Mouse (Mus musculus): Measurements from ENCODE around the gene P2rx7. TPM values are rescaled to one million over a fixed set of nuclear protein-coding genes. Genes with fewer than 3 reads are reported as not detected.

Gene P2rx7
- polyA plus RNA-seq, 1 experiment from 2014 or later: 2.1 TPM

DNA sequence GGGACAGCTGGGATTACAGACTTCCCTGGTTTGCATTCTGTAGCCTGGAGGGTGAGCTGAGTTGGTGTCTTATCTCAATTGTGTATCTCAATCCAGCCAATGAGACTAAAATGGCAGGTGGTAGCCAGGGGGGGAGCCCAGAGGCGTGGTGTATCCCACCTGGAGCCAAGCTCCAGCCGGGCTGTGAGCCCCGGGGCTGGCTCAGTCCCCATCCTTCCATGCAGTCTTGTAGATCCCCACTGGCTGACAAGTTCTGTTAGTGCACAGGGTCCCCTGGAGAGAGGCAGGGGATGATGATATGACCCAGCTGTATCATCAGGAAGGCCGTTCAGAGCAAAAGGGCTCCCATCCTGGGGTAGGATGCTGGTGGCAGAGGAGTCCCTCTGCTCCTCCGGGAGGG, 82.9 kb downstream of the P2rx7 start:
- no peak overlapping the region for H3K9ac ChIP-seq (ENCODE audit: low read depth, low read length)
- no peaks in the 10 kb centered on the region for H3K27me3 ChIP-seq (replicated peaks; ENCODE audit: control insufficient read depth, insufficient read depth, low read length)
- WGBS: 63% methylated on average over 5 of the region's 5 CpGs
- no peaks in the 10 kb centered on the region for H3K36me3 ChIP-seq (ENCODE audit: control insufficient read depth, insufficient read depth, low read length)
- H3K4me2 ChIP-seq (ENCODE audit: low read depth, low read length): no peak overlapping the region
- no peak overlapping the region for H3K27ac ChIP-seq (ENCODE audit: low read length)
- ATAC-seq: 0 out of 2 replicates have a peak, but pooled peaks have one; percentile 37
- H3K4me1 ChIP-seq (ENCODE audit: control insufficient read depth, insufficient read depth, low read length): peaks cover 7% of the 10 kb centered on the region
- no peak overlapping the region for H3K4me3 ChIP-seq (ENCODE audit: low read length)
- no peaks in the 10 kb centered on the region for H3K9me3 ChIP-seq (ENCODE audit: control insufficient read depth, low read length)

DNA sequence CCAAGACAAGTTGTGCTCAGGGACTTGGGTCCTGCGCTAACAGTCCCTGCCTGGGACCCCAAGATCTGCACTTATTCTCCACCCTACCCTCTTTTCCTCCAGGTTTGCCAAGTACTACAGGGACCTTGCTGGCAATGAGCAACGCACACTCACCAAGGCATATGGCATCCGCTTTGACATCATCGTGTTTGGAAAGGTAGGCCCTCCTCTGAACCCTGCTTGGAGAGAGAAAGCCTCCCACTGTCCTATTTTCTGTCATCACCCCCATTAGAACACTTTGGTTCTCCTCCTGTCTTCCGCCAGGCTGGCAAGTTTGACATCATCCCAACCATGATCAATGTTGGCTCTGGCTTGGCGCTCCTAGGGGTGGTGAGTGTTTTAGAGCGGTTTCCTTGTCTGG, 83.4 kb downstream of the P2rx7 start:
- Histone ChIP-seq H3K27me3 (replicated peaks; ENCODE audit: control insufficient read depth, insufficient read depth, low read length) (no peaks in the 10 kb centered on the region), H3K9me3 (ENCODE audit: control insufficient read depth, low read length) (no peaks in the 10 kb centered on the region), H3K4me2 (ENCODE audit: low read depth, low read length) (no peak overlapping the region), H3K36me3 (ENCODE audit: control insufficient read depth, insufficient read depth, low read length) (no peaks in the 10 kb centered on the region), H3K4me3 (ENCODE audit: low read length) (no peak overlapping the region), H3K4me1 (ENCODE audit: control insufficient read depth, insufficient read depth, low read length) (peaks cover 12% of the 10 kb centered on the region), H3K9ac (ENCODE audit: low read depth, low read length) (no peak overlapping the region), H3K27ac (ENCODE audit: low read length) (no peak overlapping the region)
- WGBS: 89% methylated on average over 7 of the region's 7 CpGs
- ATAC-seq: no peak

DNA sequence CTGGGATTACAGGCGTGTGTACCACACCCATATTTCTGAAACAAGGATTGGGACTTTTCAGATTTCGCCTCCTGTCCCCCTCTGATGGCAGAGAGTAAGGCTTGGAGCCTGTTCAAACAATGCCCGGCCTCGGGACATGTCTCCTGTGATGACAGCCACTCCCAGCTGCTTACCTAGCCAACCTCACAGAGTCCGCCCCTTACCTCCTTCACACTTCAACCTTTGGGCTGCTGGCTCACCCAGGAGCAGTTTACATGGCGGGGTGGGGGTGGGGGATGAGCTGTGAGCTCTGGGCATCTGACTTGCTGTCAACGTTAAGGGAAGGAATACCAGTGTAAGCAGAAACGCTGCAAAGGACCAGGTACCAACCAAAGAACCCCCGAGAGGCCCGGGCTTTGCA, 87.1 kb downstream of the P2rx7 start:
- peaks cover 19% of the 10 kb centered on the region for H3K4me1 ChIP-seq (ENCODE audit: control insufficient read depth, insufficient read depth, low read length)
- no peak overlapping the region for H3K4me2 ChIP-seq (ENCODE audit: low read depth, low read length)
- H3K36me3 ChIP-seq (ENCODE audit: control insufficient read depth, insufficient read depth, low read length): no peaks in the 10 kb centered on the region
- no peak overlapping the region for H3K4me3 ChIP-seq (ENCODE audit: low read length)
- H3K9me3 ChIP-seq (ENCODE audit: control insufficient read depth, low read length): no peaks in the 10 kb centered on the region
- H3K27ac ChIP-seq (ENCODE audit: low read length): no peak overlapping the region
- no peaks in the 10 kb centered on the region for H3K27me3 ChIP-seq (replicated peaks; ENCODE audit: control insufficient read depth, insufficient read depth, low read length)
- H3K9ac ChIP-seq (ENCODE audit: low read depth, low read length): no peak overlapping the region
- 0 out of 2 replicates have a peak, but pooled peaks have one; percentile 23 for ATAC-seq
- WGBS: 68% methylated on average over 10 of the region's 10 CpGs

DNA sequence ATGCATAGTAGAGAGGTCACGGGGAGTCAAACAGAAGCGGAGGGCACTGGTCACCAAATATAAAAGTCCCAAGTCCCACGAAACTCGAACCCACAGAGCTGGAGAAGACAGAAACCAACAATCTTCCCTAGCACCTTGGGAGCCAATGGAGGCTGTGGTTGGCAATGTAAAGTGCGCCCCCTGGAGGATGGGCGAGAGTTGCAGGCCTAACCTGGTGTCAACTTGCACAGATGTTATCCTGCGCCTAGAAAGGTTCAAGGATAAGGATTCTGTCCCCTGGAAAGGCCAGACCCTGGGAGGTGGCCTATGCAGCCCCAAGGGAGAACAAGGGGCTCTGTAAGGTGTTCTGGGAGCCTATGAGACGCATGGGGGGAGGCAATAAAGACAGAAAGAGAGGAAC, 87.6 kb downstream of the P2rx7 start:
- no peak for ATAC-seq
- H3K27ac ChIP-seq (ENCODE audit: low read length): peak overlapping the region; percentile 68
- H3K36me3 ChIP-seq (ENCODE audit: control insufficient read depth, insufficient read depth, low read length): no peaks in the 10 kb centered on the region
- 65% methylated on average over 8 of the region's 8 CpGs for WGBS
- peaks cover 19% of the 10 kb centered on the region for H3K4me1 ChIP-seq (ENCODE audit: control insufficient read depth, insufficient read depth, low read length)
- no peaks in the 10 kb centered on the region for H3K9me3 ChIP-seq (ENCODE audit: control insufficient read depth, low read length)
- no peak overlapping the region for H3K4me2 ChIP-seq (ENCODE audit: low read depth, low read length)
- no peak overlapping the region for H3K4me3 ChIP-seq (ENCODE audit: low read length)
- H3K9ac ChIP-seq (ENCODE audit: low read depth, low read length): peak overlapping the region; percentile 50; the same call in 1 of the 2 replicates
- no peaks in the 10 kb centered on the region for H3K27me3 ChIP-seq (replicated peaks; ENCODE audit: control insufficient read depth, insufficient read depth, low read length)

DNA sequence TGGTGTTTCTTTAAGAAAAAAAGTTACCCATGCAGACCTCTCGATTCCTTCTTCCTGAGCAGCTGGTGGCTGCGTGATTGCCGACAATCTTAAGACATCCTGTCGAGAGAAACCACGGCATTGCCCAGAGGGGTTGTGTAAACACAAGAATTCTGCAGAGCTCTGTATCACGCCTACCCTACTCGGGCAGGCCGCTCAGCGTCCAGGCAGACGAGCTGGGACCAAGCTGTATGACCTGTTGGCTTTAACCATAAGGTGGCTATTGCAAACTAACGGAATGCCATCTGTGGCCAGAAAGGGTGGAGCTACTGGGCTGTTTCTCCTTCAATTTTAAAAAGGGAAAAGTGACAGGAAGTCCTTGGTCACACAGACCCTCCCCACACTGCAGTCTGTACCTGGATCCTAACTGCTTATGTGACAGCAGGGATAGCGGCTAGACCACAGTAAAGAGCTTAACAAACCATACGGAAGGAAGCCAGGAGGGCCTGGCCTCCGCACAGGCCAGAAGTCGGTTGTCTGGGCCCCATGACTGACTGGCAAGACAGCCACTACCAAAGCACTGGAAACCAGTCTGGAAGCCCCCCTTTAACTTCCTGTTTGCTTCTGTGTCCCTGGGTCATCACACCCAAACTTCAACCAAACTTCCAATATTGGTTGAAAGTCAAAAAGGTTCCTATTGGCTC, 88.4 kb downstream of the P2rx7 start:
- peak; percentile 73 for ATAC-seq
- H3K9me3 ChIP-seq (ENCODE audit: control insufficient read depth, low read length): no peaks in the 10 kb centered on the region
- peaks cover 19% of the 10 kb centered on the region for H3K4me1 ChIP-seq (ENCODE audit: control insufficient read depth, insufficient read depth, low read length)
- no peaks in the 10 kb centered on the region for H3K36me3 ChIP-seq (ENCODE audit: control insufficient read depth, insufficient read depth, low read length)
- peak overlapping the region; percentile 20; the same call in 1 of the 2 replicates for H3K4me2 ChIP-seq (ENCODE audit: low read depth, low read length)
- H3K9ac ChIP-seq (ENCODE audit: low read depth, low read length): 0 out of 2 replicates have a peak overlapping the region, but pooled peaks have one; percentile 21
- H3K27me3 ChIP-seq (replicated peaks; ENCODE audit: control insufficient read depth, insufficient read depth, low read length): no peaks in the 10 kb centered on the region
- H3K4me3 ChIP-seq (ENCODE audit: low read length): no peak overlapping the region
- 27% methylated on average over 15 of the region's 15 CpGs for WGBS
- H3K27ac ChIP-seq (ENCODE audit: low read length): peak overlapping the region; percentile 68

DNA sequence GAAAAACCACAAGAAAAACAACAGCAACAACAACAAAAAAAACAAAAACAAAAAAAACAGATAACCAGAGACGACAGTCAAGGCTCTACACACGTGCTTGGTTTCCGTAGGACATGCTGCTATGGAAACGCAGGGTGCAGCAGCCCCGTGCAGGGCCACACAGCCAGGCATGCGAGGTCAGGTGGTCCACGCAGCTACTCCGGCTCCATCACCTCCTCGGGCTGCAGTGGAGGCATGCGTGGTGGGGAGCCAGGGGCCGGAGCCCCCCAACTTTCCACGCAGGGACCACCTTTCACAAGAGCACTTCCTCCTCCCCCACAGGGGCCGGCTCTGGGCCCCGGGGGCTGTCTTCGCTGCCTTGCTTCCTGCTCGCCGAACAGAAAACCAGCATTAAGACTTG, 90.2 kb downstream of the P2rx7 start:
- ATAC-seq: no peak
- H3K36me3 ChIP-seq (ENCODE audit: control insufficient read depth, insufficient read depth, low read length): no peaks in the 10 kb centered on the region
- no peak overlapping the region for H3K4me2 ChIP-seq (ENCODE audit: low read depth, low read length)
- no peak overlapping the region for H3K9ac ChIP-seq (ENCODE audit: low read depth, low read length)
- H3K9me3 ChIP-seq (ENCODE audit: control insufficient read depth, low read length): no peaks in the 10 kb centered on the region
- 53% methylated on average over 17 of the region's 17 CpGs for WGBS
- no peak overlapping the region for H3K4me3 ChIP-seq (ENCODE audit: low read length)
- H3K27me3 ChIP-seq (replicated peaks; ENCODE audit: control insufficient read depth, insufficient read depth, low read length): no peaks in the 10 kb centered on the region
- peaks cover 19% of the 10 kb centered on the region for H3K4me1 ChIP-seq (ENCODE audit: control insufficient read depth, insufficient read depth, low read length)
- H3K27ac ChIP-seq (ENCODE audit: low read length): no peak overlapping the region

DNA sequence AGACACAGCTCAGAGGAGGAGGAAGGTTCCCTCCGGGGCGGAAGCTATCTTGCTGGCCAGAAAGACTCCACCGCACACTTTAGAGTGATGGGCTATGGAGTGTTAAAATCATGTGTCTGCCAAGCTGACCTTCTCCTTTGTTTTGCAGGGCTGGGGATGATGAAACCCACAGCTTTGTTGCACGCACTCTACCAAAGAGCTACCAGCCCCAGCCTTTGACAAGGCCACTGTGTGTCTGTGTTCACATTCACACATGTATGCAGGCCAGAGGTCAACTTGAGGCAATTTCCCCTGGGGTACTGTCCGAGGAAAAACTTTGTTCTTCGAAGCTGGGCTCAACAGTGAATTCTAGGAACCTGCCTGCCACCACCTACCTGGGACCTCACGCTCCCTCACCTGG, 92.1 kb downstream of the P2rx7 start:
- H3K9me3 ChIP-seq (ENCODE audit: control insufficient read depth, low read length): no peaks in the 10 kb centered on the region
- no peak overlapping the region for H3K9ac ChIP-seq (ENCODE audit: low read depth, low read length)
- no peaks in the 10 kb centered on the region for H3K27me3 ChIP-seq (replicated peaks; ENCODE audit: control insufficient read depth, insufficient read depth, low read length)
- H3K4me2 ChIP-seq (ENCODE audit: low read depth, low read length): no peak overlapping the region
- H3K4me3 ChIP-seq (ENCODE audit: low read length): no peak overlapping the region
- no peak overlapping the region for H3K27ac ChIP-seq (ENCODE audit: low read length)
- WGBS: 88% methylated on average over 7 of the region's 7 CpGs
- no peak for ATAC-seq
- H3K4me1 ChIP-seq (ENCODE audit: control insufficient read depth, insufficient read depth, low read length): peaks cover 16% of the 10 kb centered on the region
- no peaks in the 10 kb centered on the region for H3K36me3 ChIP-seq (ENCODE audit: control insufficient read depth, insufficient read depth, low read length)

DNA sequence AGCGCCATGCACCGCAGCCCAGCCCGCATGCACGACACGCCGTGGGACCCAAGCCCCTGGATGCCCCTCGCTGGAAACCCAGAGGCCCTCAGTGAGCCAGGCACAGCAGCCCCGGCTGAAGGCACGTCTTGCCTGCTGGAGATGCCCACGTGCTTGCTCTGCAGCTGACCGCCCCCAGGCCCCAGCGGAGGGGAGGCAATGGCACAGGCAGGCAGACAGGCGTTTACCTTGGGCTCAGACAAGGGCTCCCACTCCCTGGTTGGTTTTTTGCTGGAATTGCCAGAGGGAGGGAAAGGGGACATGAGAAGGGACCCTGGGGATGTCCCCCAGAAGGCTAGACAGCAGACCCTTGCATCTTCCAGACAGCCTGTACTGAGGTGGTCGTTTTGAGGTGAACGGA, 93.0 kb downstream of the P2rx7 start:
- Histone ChIP-seq H3K4me3 (ENCODE audit: low read length) (no peak overlapping the region), H3K27me3 (replicated peaks; ENCODE audit: control insufficient read depth, insufficient read depth, low read length) (no peaks in the 10 kb centered on the region), H3K4me1 (ENCODE audit: control insufficient read depth, insufficient read depth, low read length) (peaks cover 10% of the 10 kb centered on the region), H3K27ac (ENCODE audit: low read length) (no peak overlapping the region), H3K4me2 (ENCODE audit: low read depth, low read length) (no peak overlapping the region), H3K9ac (ENCODE audit: low read depth, low read length) (no peak overlapping the region), H3K9me3 (ENCODE audit: control insufficient read depth, low read length) (no peaks in the 10 kb centered on the region), H3K36me3 (ENCODE audit: control insufficient read depth, insufficient read depth, low read length) (no peaks in the 10 kb centered on the region)
- WGBS: 85% methylated on average over 15 of the region's 15 CpGs
- no peak for ATAC-seq

All from intestine, embryonic 16.5 days (tissue).